Mouse (Mus musculus) limb, embryonic 12.5 days (tissue): ENCODE results near the gene 2410131K14Rik. TPM values are rescaled to one million over a fixed set of nuclear protein-coding genes. Genes with fewer than 3 reads are reported as not detected.

Experiments
- ATAC-seq: fragments of 200-750 bp; cut with Nextera tagmentation; 2 replicates; pipeline ENCODE4 v1.8.0; 2017; ENCODE audit warnings: low read depth, moderate TSS enrichment; ENCODE audit not compliant: insufficient number of reproducible peaks, insufficient read depth, low FRiP score, low TSS enrichment
- H3K27ac ChIP-seq: fragments of 300-500 bp; sonication (generic); 2 replicates; pipeline ENCODE4 v1.5.1; 2016; ENCODE audit warnings: mild to moderate bottlenecking, moderate library complexity
- H3K27me3 ChIP-seq: fragments of 300-500 bp; sonication (generic); 2 replicates; pipeline ENCODE4 v1.6.1; 2016; ENCODE audit warnings: mild to moderate bottlenecking, moderate library complexity
- H3K36me3 ChIP-seq: fragments of 300-500 bp; sonication (generic); 2 replicates; pipeline ENCODE4 v1.6.1; 2016; ENCODE audit warnings: mild to moderate bottlenecking, moderate library complexity
- H3K4me1 ChIP-seq: fragments of 300-500 bp; sonication (generic); replicated peaks from 2 replicates; pipeline ENCODE4 v1.6.1; 2016
- H3K4me2 ChIP-seq: fragments of 300-500 bp; sonication (generic); 2 replicates; pipeline ENCODE4 v1.6.1; 2016; ENCODE audit warnings: mild to moderate bottlenecking, moderate library complexity
- H3K4me3 ChIP-seq: fragments of 300-500 bp; sonication (generic); replicated peaks from 2 replicates; pipeline ENCODE4 v1.5.1; 2016; ENCODE audit warnings: mild to moderate bottlenecking
- H3K9ac ChIP-seq: fragments of 300-500 bp; sonication (generic); replicated peaks from 2 replicates; pipeline ENCODE4 v1.6.1; 2016; ENCODE audit warnings: mild to moderate bottlenecking, moderate library complexity
- H3K9me3 ChIP-seq: fragments of 300-500 bp; sonication (generic); 2 replicates; pipeline ENCODE4 v1.6.1; 2016; ENCODE audit warnings: mild to moderate bottlenecking, moderate library complexity
- WGBS: fragments of 180-500 bp; shearing (Covaris S2); methylation state at CpG from one replicate; pipeline ENCODE4 v1.1.7; 2016; 5-methylcytosine and 5-hydroxymethylcytosine counted together
- polyA plus RNA-seq: library from polyadenylated mRNA; unstranded; fragments of >200 nt; fragmentation: Nextera tagmentation; extraction: Ambion mirVana; gene quantifications from 2 replicates; pipeline ENCODE4 v1.2.1, GENCODE M21; 2016

Gene 2410131K14Rik
- polyA plus RNA-seq: 12.3 and 12.8 TPM in 2 replicates

DNA sequence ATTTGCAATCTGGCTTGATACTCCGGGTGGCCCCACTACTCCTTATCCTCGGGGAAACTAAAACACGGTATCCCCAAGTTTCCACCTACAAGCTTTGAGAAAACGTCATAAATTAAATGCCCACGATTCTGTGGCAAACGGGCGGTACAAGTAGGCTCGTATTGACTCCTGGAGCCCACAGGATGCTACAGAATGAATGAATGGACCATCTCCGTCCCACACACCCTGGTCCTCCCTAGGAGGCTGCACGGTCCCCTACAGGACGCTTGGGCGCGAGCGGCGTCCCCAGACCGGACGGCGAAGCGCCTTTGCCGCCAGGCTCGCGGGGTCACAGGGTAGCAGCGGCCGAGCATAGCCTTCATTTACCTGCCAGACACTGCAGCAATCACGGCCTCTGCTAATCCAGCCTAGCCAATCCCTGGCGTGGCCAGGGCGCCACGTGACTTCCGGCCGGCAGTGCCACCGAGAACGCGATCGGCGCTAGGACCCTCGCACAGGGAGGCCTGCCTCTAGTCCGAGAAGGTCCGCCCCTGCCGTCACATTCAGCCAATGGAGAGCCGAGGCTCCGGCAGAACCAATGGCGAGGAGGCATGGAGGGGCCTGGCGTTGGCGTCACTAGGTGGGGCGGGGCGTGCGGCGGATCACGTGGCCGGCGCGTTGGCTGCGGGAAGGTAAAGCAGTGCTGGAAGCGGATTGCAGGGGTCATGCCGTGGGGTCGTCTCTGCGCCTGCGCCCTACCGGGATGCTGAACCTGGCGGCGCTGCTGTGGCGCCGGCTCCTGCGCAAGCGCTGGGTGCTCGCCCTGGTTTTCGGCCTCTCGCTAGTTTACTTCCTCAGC, at the start of gene 2410131K14Rik, which contains the start of gene Rnft2:
Gene 2410131K14Rik (plus strand): TSS at position 622 of the 838 bp plus-strand sequence.
Gene Rnft2 (minus strand): TSS at position 511 of the 838 bp plus-strand sequence.
- H3K27me3 ChIP-seq: no peaks in the 10 kb centered on the region
- no peaks in the 10 kb centered on the region for H3K9me3 ChIP-seq
- H3K27ac ChIP-seq: peak within 1 kb of the TSS; percentile 83
- H3K9ac ChIP-seq: peak within 1 kb of the TSS; percentile 75
- H3K4me3 ChIP-seq: peak within 1 kb of the TSS; percentile 71
- WGBS: under 1% methylated on average over 68 of the region's 68 CpGs
- peaks cover 45% of the 10 kb centered on the region for H3K36me3 ChIP-seq
- peak within 1 kb of the TSS; percentile 93 for H3K4me2 ChIP-seq
- H3K4me1 ChIP-seq: peaks cover 29% of the 10 kb centered on the region
- ATAC-seq: peak; percentile 100

DNA sequence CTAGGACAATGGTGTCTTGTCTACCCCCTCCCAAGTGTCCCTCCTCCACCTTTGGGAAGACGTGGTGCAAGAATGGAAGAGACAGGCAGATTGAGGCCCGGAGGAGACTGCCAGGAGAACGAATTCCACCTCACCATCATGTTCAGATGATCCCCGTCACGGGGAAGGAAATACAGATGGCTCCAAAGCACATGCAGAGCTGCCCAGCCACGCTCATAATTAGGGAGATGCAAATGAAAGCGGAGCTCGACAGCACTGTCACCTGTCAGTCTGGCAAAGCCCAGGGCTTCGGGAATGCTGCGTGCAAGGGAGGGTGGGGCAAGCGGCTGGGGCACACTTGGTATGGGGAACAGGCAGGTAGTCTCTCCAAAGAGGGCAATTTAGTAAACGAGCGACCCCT, 47.6 kb upstream of the 2410131K14Rik start:
- H3K9ac ChIP-seq: no peak overlapping the region
- ATAC-seq: no peak
- WGBS: 74% methylated on average over 13 of the region's 13 CpGs

DNA sequence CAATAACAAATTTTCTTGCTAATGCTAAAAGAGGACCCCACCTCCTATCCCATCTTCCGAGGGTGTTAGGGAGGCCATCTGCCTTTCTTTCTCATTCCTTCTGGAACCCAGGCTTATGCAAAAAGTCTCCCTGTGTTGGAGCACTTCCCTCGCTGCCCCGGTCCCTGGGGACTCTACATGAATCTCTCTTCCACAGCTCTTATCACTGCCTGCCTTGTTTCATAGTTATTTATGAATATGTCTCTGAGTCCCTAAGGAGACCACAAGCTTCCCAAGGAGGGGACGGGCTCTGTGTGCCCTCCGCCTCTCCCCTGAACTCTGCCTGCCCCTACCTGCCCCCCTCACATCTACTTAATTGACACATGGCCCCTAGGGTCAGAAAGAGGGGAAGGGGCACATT, 45.4 kb upstream of the 2410131K14Rik start:
- Histone ChIP-seq H3K36me3 (no peaks in the 10 kb centered on the region), H3K4me1 (no peaks in the 10 kb centered on the region), H3K4me3 (no peak overlapping the region), H3K9ac (no peak overlapping the region), H3K9me3 (no peaks in the 10 kb centered on the region), H3K27me3 (no peaks in the 10 kb centered on the region; the same call in 1 of the 2 replicates), H3K27ac (no peak overlapping the region), H3K4me2 (no peak overlapping the region)
- WGBS: 54% methylated on average over 5 of the region's 5 CpGs
- no peak for ATAC-seq

More for the DNA sequence above, 47.6 kb upstream of the 2410131K14Rik start:
- Histone ChIP-seq H3K27me3 (peaks cover 14% of the 10 kb centered on the region), H3K4me3 (no peak overlapping the region), H3K4me2 (no peak overlapping the region), H3K9me3 (no peaks in the 10 kb centered on the region), H3K36me3 (no peaks in the 10 kb centered on the region), H3K27ac (no peak overlapping the region), H3K4me1 (peaks cover 2% of the 10 kb centered on the region; the same call in 1 of the 2 replicates)

DNA sequence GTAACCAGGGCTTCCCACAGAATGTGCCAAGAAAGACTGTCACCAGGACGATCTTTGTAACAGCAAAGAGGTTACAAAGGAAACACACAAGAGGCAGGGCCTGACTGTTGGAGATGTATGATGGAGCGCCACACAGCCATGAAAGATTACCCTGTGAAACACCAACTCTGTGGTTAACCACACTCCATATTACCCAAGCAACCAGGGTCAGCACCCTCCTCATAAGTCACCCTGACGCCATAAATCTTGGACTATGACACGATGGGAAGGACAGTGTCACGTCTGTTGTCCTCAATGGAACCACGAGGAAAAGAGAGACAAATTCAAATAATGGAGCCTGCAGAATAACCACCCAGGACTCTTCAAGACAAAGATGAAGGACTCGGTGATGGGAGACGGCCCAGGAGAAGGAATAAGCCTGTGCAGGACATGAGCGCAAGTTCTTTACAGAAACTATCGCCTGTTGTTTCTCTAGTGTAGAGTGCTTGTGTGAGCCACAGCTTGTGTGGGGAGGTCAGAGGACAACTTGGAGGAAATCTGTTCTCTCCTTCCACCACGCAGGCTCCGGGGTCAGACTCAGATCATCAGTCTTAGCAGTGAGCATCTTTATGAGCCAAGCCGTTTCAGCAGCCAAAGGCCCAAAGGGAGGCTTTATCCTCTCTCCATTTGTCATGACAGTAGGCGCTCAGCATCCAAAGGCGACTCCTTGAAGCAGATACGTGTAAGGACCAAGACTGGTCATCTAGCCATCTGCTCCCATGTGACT, 40.2 kb upstream of the 2410131K14Rik start:
- Histone ChIP-seq H3K4me1 (peaks cover 5% of the 10 kb centered on the region; the same call in 1 of the 2 replicates), H3K4me3 (no peak overlapping the region), H3K9me3 (no peaks in the 10 kb centered on the region), H3K27me3 (no peaks in the 10 kb centered on the region; the same call in 1 of the 2 replicates), H3K36me3 (0 out of 2 replicates have a peak, but pooled peaks cover 3% of the 10 kb centered on the region), H3K27ac (no peak overlapping the region), H3K4me2 (no peak overlapping the region), H3K9ac (no peak overlapping the region)
- WGBS: 54% methylated on average over 16 of the region's 16 CpGs
- ATAC-seq: no peak

DNA sequence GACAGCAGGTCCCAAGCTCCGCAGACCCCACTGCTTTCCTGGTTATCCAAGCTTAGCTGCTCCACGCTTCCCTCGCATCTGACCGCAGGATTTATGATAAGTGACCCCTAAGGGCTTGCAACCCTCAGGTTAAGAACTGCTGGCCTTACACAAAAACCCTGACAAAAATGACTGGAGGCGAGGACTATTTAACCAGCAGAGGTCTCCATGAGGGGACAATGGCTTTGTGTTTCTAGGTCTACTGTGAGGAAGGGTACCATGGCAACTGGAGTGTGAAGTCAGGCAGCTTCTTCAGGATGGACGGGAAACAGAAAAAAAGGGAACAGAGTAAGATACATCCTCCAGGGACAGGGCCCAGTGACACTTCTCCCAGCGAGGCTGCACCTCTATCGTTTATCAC, 39.2 kb upstream of the 2410131K14Rik start:
- Histone ChIP-seq H3K4me1 (peaks cover 5% of the 10 kb centered on the region; the same call in 1 of the 2 replicates), H3K27me3 (no peaks in the 10 kb centered on the region), H3K36me3 (0 out of 2 replicates have a peak, but pooled peaks cover 3% of the 10 kb centered on the region), H3K27ac (no peak overlapping the region), H3K4me3 (no peak overlapping the region), H3K4me2 (no peak overlapping the region), H3K9ac (no peak overlapping the region), H3K9me3 (no peaks in the 10 kb centered on the region)
- WGBS: 84% methylated on average over 8 of the region's 8 CpGs
- ATAC-seq: no peak

DNA sequence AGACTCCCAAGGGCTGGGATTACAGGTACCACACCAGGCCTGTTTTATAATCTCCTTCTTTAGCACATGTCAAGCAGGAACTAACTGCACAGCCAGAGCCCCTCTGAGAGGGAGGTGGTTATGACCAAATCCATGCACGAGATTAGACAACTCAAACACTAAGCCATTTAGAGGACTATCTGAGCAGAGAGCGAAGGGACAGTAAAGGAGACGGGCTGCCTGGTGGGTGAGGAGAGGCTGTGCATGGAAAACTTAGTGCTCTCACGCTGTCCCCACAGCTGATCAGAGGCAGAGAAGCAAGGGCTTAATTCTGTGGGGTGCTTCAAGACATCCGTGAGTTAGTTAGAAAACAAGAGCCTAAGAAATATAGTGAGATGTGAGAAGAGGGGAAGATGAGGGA, 31.0 kb upstream of the 2410131K14Rik start:
- H3K9ac ChIP-seq: peak overlapping the region; percentile 52; the same call in 1 of the 2 replicates
- H3K4me2 ChIP-seq: peak overlapping the region; percentile 68
- H3K9me3 ChIP-seq: no peaks in the 10 kb centered on the region
- 29% methylated on average over 5 of the region's 5 CpGs for whole genome bisulfite sequencing
- H3K4me3 ChIP-seq: peak overlapping the region; percentile 38
- H3K27ac ChIP-seq: no peak overlapping the region
- no peak for ATAC-seq
- H3K27me3 ChIP-seq: no peaks in the 10 kb centered on the region
- peaks cover 18% of the 10 kb centered on the region for H3K4me1 ChIP-seq
- H3K36me3 ChIP-seq: peaks cover 10% of the 10 kb centered on the region

DNA sequence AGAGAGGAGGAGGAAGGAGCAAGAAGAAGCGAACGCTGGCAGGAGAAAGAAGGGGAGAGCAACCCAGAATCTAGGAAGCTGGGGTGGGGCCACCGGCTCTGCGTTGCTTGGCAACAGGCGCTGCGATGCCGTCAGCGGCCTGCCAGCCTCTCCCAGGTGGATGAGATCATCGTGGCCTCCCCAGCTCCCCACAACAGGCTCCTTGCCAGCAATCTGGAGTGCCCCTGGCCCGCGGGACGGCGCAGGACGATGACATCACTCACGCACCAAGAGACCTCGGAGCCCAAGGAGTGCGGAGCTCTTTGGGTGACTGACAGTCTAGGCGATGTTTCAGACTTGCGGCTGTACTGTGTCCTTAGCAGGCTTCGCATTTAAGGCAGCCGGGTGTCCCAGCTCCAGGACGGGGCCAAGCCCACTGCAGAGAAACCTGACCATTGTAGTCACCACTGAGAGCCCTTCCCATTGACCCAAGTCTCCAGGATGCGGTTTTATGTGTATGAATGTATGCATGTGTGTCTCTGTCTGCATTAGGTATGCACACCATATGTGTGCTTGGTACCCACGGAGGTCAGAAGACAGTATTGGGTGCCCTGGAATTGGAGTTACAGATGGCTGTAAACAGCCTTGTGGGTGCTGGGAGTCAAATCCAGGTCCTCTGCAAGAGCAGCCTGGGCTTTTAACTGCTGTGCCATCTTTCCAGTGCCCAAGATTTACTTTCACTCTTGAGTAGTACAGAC, 30.4 kb upstream of the 2410131K14Rik start:
- H3K27ac ChIP-seq: no peak overlapping the region
- ATAC-seq: peak; percentile 79
- no peaks in the 10 kb centered on the region for H3K9me3 ChIP-seq
- WGBS: 7% methylated on average over 24 of the region's 24 CpGs
- H3K4me3 ChIP-seq: peak overlapping the region; percentile 38
- H3K4me1 ChIP-seq: peaks cover 18% of the 10 kb centered on the region
- peak overlapping the region; percentile 68 for H3K4me2 ChIP-seq
- peak overlapping the region; percentile 52 for H3K9ac ChIP-seq
- peaks cover 13% of the 10 kb centered on the region for H3K36me3 ChIP-seq
- no peaks in the 10 kb centered on the region for H3K27me3 ChIP-seq

DNA sequence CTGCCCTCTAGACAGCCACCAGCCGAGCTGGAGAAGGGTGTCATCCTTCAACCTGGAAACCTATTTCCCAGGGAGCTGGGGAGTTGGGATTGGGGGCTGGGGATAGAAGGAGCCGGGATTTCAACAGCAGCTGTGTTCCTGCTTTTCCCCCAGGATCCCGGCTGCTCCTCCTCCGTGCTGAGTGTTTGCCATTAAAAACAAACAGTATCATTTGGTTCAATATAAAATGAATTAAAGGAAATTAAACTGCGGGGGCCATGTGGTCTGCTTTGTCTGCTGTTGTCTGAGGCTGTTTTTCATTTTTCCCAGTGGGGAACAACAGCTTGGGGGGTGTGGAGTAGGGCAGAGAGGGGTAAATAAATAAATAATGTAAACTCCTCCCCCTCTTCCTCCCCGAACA, 27.6 kb upstream of the 2410131K14Rik start:
- 63% methylated on average over 6 of the region's 6 CpGs for WGBS
- Histone ChIP-seq H3K4me2 (no peak overlapping the region), H3K4me1 (peaks cover 18% of the 10 kb centered on the region), H3K9me3 (no peaks in the 10 kb centered on the region), H3K9ac (no peak overlapping the region), H3K4me3 (no peak overlapping the region), H3K27ac (no peak overlapping the region), H3K36me3 (peaks cover 24% of the 10 kb centered on the region), H3K27me3 (no peaks in the 10 kb centered on the region)
- ATAC-seq: no peak

DNA sequence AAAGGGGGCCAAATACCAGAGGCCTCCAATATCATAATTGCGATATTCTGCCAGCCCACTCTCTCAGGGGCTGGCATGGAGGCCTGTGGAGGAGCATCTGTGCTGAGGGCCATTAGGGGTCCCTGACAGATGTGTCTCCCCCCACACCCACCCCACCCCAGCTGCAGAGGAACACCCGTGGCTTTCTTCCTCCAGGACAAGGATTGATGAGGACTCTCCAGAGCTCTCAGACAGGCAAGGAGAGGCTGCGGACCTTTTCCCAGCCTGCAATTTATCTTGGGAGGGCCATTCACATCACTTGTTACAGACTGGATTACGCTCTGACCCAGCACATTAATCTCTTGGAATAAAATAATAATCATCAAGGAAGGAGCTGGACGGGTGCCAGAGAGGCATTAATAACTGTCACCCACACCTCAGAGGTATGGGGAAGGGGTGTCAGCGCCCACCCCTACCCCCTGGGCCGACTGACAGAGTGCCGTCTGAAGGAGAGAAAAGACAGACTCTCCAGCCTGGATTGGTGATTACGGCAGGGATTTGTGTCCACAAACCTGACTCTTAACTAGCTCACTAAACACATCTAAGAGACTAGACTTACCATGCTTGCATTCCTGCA, 21.8 kb upstream of the 2410131K14Rik start:
- Histone ChIP-seq H3K4me3 (no peak overlapping the region), H3K9me3 (no peaks in the 10 kb centered on the region), H3K27ac (no peak overlapping the region), H3K4me2 (no peak overlapping the region), H3K4me1 (no peaks in the 10 kb centered on the region), H3K36me3 (peaks cover 53% of the 10 kb centered on the region), H3K9ac (no peak overlapping the region), H3K27me3 (no peaks in the 10 kb centered on the region)
- no peak for ATAC-seq
- WGBS: 38% methylated on average over 9 of the region's 9 CpGs

DNA sequence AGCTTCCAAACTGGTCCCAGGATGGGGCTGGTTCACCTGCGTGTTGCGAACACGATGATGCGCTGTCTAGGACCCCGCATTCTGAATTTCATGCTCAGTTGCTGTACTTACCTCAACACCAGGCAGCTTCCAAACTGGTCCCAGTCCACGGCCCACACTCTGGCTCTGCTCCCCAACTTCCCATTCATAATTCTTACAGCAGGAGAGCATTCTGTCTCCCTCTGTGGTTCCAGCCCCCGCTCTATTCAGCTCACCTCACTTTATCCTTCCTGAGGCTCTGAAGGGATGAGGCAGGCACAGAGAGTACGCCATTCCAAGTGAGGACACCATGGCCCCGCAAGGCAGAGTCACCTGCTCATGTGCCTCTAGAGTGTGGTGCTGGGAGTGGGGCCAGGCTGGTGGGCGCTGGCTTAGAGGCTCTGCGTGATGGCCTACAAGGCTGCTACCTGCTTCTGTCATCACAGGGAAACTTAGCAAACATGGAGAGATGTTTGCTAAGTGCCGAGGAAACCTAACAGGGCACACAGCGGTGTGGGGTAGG, 14.9 kb upstream of the 2410131K14Rik start:
- no peak overlapping the region for H3K27ac ChIP-seq
- no peaks in the 10 kb centered on the region for H3K4me1 ChIP-seq
- no peak for ATAC-seq
- WGBS: 93% methylated on average over 13 of the region's 13 CpGs
- no peaks in the 10 kb centered on the region for H3K27me3 ChIP-seq
- H3K36me3 ChIP-seq: peaks cover 64% of the 10 kb centered on the region
- H3K9ac ChIP-seq: no peak overlapping the region
- H3K4me2 ChIP-seq: no peak overlapping the region
- no peaks in the 10 kb centered on the region for H3K9me3 ChIP-seq
- no peak overlapping the region for H3K4me3 ChIP-seq
